Mouse (Mus musculus): ENCODE measurements around the gene Ccdc122. TPM values are rescaled to one million over a fixed set of nuclear protein-coding genes. Genes with fewer than 3 reads are reported as not detected.

Gene Ccdc122
- polyA plus RNA-seq, 1 experiment = not detected

- WGBS = 20% methylated on average over 17 of the region's 17 CpGs
- no peak for TF ChIP-seq CTCF (IDR thresholded peaks at IDR 0.05; ENCODE audit: control insufficient read depth, insufficient read depth, low read length)
- no peak for TF ChIP-seq POLR2A (IDR thresholded peaks at IDR 0.05; ENCODE audit: borderline replicate concordance, control insufficient read depth, low read depth, low read length)
Observed at GRCm38 (mm10) chr14:77141324-77142282, 105.0 kb downstream of the Ccdc122 start.

GRCm38 (mm10) chr14:77145103-77145502, 108.5 kb downstream of the Ccdc122 start:
- Histone ChIP-seq H3K4me1 (ENCODE audit: control insufficient read depth, insufficient read depth, low read length) (no peaks in the 10 kb centered on the region), H3K4me3 (replicated peaks; ENCODE audit: control insufficient read depth, low read depth, low read length) (no peak overlapping the region), H3K27ac (ENCODE audit: control insufficient read depth, insufficient read depth, low read depth, low read length, poor library complexity) (no peak overlapping the region)
- 66% methylated on average over 4 of the region's 4 CpGs for WGBS
- TF ChIP-seq CTCF (IDR thresholded peaks at IDR 0.05; ENCODE audit: control insufficient read depth, insufficient read depth, low read length) (no peak), POLR2A (IDR thresholded peaks at IDR 0.05; ENCODE audit: borderline replicate concordance, control insufficient read depth, low read depth, low read length) (no peak)

More at GRCm38 (mm10) chr14:77141324-77142282, 105.0 kb downstream of the Ccdc122 start:
- no peaks in the 10 kb centered on the region for H3K4me1 ChIP-seq (ENCODE audit: control insufficient read depth, insufficient read depth, low read length)
- H3K27ac ChIP-seq (ENCODE audit: control insufficient read depth, insufficient read depth, low read depth, low read length, poor library complexity) = no peak overlapping the region
- H3K4me3 ChIP-seq (replicated peaks; ENCODE audit: control insufficient read depth, low read depth, low read length) = no peak overlapping the region

- Histone ChIP-seq H3K4me3 (replicated peaks; ENCODE audit: control insufficient read depth, low read depth, low read length) (no peak overlapping the region), H3K4me1 (ENCODE audit: control insufficient read depth, insufficient read depth, low read length) (no peaks in the 10 kb centered on the region), H3K27ac (ENCODE audit: control insufficient read depth, insufficient read depth, low read depth, low read length, poor library complexity) (no peak overlapping the region)
- 88% methylated on average over 1 of the region's 1 CpGs for WGBS
- TF ChIP-seq POLR2A (IDR thresholded peaks at IDR 0.05; ENCODE audit: borderline replicate concordance, control insufficient read depth, low read depth, low read length) (no peak), CTCF (IDR thresholded peaks at IDR 0.05; ENCODE audit: control insufficient read depth, insufficient read depth, low read length) (no peak)
Observed at GRCm38 (mm10) chr14:77147635-77148034, 111.1 kb downstream of the Ccdc122 start.

- Histone ChIP-seq H3K4me3 (replicated peaks; ENCODE audit: control insufficient read depth, low read depth, low read length) (no peak overlapping the region), H3K4me1 (ENCODE audit: control insufficient read depth, insufficient read depth, low read length) (no peaks in the 10 kb centered on the region), H3K27ac (ENCODE audit: control insufficient read depth, insufficient read depth, low read depth, low read length, poor library complexity) (no peak overlapping the region)
- 80% methylated on average over 6 of the region's 6 CpGs for WGBS
- TF ChIP-seq POLR2A (IDR thresholded peaks at IDR 0.05; ENCODE audit: borderline replicate concordance, control insufficient read depth, low read depth, low read length) (no peak), CTCF (IDR thresholded peaks at IDR 0.05; ENCODE audit: control insufficient read depth, insufficient read depth, low read length) (no peak)
Observed at GRCm38 (mm10) chr14:77150556-77150955, 114.0 kb downstream of the Ccdc122 start.

GRCm38 (mm10) chr14:77151431-77151830, 114.9 kb downstream of the Ccdc122 start:
- TF ChIP-seq POLR2A (IDR thresholded peaks at IDR 0.05; ENCODE audit: borderline replicate concordance, control insufficient read depth, low read depth, low read length) (no peak), CTCF (IDR thresholded peaks at IDR 0.05; ENCODE audit: control insufficient read depth, insufficient read depth, low read length) (no peak)
- WGBS = 76% methylated on average over 7 of the region's 7 CpGs
- Histone ChIP-seq H3K4me3 (replicated peaks; ENCODE audit: control insufficient read depth, low read depth, low read length) (no peak overlapping the region), H3K27ac (ENCODE audit: control insufficient read depth, insufficient read depth, low read depth, low read length, poor library complexity) (no peak overlapping the region), H3K4me1 (ENCODE audit: control insufficient read depth, insufficient read depth, low read length) (no peaks in the 10 kb centered on the region)

DNA sequence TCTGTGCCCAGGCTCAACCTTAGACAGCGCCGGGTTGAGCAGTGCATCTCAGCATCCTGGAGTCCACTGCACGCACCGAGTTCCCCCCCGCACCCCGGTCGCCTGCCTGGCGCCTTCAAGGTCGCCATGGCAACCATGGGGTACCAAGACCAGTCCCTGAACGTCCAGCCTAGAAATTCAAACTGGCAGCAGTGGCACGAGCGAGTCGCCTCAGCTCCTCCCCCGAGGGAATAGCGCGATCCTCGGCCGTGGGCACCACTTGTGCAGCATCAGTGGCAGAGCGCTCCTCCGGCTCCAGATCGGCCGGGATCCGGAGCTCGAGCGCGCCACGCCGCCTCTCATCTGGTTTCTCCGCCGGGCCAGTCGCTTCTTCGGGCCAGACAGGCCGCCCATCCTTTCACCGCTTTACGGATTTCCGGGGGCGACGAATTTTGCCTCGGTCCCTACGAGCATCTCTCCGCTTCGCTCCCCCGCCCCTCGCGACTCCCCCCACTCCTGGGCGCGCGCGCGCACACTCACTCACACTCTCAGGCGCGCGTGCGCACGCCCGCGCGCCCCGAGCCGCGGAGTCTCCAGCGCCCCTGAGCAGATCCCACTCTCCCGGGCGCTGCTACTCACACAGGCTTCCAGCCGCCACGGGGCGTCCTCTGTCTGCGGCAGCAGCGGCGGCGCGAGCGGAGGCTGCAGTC, 119.8 kb downstream of the Ccdc122 start, which contains the start of gene Enox1:
TSS of gene Enox1 (plus strand) at position 542 of the 689 bp plus-strand sequence.
- Histone ChIP-seq H3K27ac (ENCODE audit: control insufficient read depth, insufficient read depth, low read depth, low read length, poor library complexity) (no peak within 1 kb of the TSS; the same call in 1 of the 2 replicates), H3K4me3 (replicated peaks; ENCODE audit: control insufficient read depth, low read depth, low read length) (no peak within 1 kb of the TSS), H3K4me1 (ENCODE audit: control insufficient read depth, insufficient read depth, low read length) (no peaks in the 10 kb centered on the region; the same call in 1 of the 2 replicates)
- 2% methylated on average over 73 of the region's 73 CpGs for WGBS
- no peak for TF ChIP-seq POLR2A (IDR thresholded peaks at IDR 0.05; ENCODE audit: borderline replicate concordance, control insufficient read depth, low read depth, low read length)
- TF ChIP-seq CTCF (IDR thresholded peaks at IDR 0.05; ENCODE audit: control insufficient read depth, insufficient read depth, low read length) = no peak

GRCm38 (mm10) chr14:77156911-77157504, 120.4 kb downstream of the Ccdc122 start:
- no peak for TF ChIP-seq CTCF (IDR thresholded peaks at IDR 0.05; ENCODE audit: control insufficient read depth, insufficient read depth, low read length)
- no peak for TF ChIP-seq POLR2A (IDR thresholded peaks at IDR 0.05; ENCODE audit: borderline replicate concordance, control insufficient read depth, low read depth, low read length)
- 3% methylated on average over 52 of the region's 64 CpGs for WGBS
- Histone ChIP-seq H3K27ac (ENCODE audit: control insufficient read depth, insufficient read depth, low read depth, low read length, poor library complexity) (no peak overlapping the region), H3K4me1 (ENCODE audit: control insufficient read depth, insufficient read depth, low read length) (no peaks in the 10 kb centered on the region; the same call in 1 of the 2 replicates), H3K4me3 (replicated peaks; ENCODE audit: control insufficient read depth, low read depth, low read length) (no peak overlapping the region)
